Mouse (Mus musculus): ENCODE measurements around the gene Arl6ip4.

The Arl6ip4 gene

DNA sequence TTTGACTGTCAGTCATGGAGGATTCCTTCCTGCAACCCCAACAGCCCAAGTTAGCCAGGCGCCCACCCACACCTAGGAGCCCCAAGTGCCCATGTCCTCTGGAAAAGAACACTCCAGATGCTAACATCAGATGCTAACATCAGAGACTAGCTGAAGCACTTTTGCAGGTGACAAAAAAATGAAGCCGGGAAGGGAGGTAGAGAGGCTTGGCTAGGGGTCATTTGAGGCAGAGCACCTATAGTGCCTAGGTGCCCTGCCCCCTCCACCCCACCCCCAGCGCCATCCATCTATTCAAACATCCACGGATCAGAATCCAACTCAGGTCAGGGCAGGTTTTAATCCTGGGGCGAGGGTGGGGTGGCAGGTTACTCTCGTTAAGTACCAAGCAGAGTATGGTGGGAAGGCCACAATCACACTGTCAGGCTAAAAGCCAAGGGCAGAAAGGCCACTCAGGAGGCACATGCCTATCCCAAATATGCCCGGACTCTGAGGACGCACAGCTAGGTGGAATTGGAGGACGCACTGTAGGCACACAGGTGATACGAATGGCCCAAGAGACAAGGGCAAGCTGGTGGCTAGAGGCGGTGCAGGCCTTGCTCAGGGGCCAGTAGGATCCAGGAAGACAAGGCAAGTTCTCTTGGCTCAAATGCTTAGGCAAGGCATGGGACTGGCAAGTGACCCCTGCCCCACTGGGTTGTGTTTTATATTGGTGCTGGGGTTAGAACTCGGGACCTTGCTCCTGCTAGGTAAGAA is 21.9 kb upstream of the Arl6ip4 start:
- no peak for DNase-seq (ENCODE audit: low spot score in 2 of 2)

DNA sequence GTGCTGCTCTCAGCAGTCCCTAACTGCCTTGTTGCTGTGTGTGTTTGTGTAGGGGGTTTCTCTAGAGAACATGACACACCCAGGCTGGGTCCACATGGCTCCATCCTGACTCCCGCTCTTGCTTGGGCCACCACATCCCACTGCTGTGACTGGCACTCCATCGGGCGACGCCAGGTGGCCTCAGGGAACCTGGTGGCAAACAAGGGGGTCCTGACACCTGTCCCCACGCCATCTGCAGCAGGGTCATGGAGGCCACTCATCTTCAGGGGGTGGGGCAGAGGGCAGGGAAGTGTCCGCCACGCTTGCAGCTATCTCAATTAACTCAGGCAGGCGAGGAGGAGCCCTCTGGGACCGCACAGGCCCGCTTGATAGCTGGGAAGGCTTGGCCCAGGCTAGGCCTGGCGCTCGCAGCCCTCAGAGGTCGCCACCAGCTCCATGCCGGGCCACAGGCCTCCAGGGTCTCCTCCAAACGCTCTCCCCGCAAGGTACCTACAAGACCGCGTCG is 20.8 kb upstream of the Arl6ip4 start:
- no peak for DNase-seq (ENCODE audit: low spot score in 2 of 2)

DNA sequence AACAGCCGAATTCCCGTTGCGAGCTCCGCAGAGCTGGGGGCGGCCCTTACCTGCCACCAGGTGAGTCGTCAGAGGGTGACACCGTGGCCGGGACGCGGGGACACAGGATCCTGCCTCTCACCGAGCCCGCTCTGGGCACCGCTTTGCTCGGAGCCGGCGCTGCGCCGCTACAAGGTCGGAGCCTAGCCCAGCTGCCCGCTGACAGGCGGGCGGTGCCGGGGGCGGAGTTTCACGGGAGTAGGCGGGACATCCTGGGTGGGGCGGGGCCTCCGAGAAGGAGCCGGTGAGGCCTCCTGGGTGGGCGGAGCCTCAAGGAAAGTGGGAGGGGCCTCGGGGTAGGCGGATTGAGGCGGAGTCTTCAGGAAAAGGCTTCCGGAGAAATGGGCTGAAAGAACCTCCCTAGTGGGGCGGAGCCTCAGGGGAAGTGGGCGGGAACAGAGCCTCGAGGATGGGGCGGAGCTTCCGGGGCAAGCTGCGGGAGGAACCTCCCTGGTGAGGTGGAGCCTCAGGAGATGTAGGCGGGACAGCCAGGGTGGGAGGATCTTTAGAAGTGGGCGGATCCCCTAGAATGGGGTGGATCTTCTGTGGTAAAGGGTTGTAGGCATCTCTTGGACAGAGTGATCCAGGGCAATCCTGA is 20.2 kb upstream of the Arl6ip4 start, which contains the start of gene Abcb9:
Gene Abcb9, minus strand, starts transcription at position 203 of the 637 bp plus-strand sequence.
- peak; percentile 96 to 98 for DNase-seq (ENCODE audit: low spot score in 2 of 2)

DNA sequence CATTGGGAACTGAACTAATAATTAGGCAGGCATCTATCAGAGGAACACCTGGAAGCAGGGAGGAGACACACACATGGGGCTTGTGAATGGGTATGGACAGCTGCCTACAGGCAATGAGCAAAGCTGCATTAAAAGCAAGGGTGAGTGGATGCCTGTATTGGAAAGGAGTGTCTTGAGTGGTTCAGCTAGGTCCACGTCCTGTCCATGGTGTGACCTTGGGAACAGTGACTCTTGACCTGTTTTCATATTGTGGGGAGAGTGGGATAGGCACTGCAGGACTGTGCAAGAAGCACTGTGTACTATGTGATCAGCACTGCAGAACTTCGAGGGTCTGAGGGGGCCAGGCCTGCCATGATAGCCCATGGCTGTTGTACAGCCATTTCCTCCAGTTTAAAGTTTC is 17.0 kb upstream of the Arl6ip4 start:
- DNase-seq (ENCODE audit: low spot score in 2 of 2): no peak

DNA sequence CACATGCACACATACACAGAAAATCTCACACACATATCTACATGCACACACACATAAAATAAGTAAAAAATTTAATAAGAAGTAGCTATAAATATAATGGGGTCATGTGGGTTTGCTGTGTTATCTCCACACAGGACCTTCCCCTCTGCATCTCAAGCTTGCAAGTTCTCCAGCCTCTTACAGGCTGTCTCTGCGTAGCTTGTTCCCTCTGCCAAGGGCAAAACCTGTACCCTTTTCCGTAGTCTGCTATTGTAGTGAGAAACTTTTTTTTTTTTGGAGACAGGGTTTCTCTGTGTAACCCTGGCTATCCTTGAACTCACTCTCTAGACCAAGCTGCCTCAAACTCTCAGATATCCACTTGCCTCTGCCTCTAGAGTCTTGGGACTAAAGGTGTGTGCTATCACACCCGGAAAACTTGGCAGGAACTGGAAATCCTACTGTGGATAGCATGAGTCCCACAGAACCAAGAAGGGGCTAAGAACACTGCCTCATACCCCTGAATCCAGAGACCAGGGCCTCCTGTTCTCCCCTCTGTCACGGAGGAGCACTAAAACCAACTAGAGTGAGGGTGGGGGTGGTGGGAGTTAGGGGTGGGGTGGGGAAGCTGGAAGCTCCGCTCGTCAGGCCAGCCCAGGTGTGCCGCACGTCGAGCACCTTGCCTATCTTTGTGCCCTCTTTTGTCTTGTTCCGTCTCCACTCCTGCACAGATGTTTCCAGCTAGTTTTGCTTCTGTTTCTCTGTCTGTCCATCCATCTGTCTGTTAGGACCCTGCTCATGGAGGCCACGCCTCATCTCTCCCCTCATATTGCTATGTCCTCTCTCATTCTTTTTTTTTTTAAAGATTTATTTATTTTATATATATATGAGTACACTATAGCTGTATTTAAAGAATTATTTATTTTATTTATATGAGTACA is 15.5 kb upstream of the Arl6ip4 start:
- DNase-seq (ENCODE audit: low spot score in 2 of 2): no peak

DNA sequence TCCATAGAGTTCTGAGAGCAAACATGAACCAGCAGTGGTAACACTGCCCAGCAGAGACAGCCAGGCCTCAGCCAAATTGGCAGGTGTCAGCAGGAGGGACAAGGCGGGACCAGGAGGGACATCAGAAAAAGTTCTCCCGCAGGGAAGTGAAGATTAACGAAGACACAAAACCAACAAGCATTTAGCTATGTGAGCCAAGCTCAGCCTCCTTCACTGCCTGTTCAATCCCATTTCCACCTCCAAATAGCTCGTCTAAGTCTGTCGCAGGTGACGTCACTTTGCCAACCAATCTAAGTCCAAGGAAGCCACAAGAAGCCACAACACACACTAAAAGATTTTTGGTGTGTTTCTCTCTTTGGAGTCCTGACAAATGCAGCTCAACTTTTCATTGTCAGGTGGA is 13.6 kb upstream of the Arl6ip4 start:
- no peak for DNase-seq (ENCODE audit: low spot score in 2 of 2)

DNA sequence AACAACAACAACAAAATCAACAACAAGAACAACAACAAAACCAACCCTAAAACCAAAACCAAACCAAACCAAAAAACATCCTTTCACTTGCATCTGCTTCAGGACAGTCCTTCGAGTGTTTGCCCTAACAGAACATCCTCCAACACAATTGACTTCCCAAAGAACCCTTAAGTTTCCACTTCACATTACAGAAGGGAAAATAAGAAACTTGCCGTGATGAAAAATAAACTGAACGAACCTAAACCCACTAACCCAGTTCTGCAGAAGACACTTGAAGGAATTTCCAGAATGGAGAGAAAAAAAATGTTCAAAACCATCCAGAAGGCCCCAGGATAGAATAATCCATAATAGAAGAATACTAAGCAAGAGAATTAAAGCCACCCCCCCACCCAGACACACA is 12.9 kb upstream of the Arl6ip4 start:
- no peak for DNase-seq (ENCODE audit: low spot score in 2 of 2)

DNA sequence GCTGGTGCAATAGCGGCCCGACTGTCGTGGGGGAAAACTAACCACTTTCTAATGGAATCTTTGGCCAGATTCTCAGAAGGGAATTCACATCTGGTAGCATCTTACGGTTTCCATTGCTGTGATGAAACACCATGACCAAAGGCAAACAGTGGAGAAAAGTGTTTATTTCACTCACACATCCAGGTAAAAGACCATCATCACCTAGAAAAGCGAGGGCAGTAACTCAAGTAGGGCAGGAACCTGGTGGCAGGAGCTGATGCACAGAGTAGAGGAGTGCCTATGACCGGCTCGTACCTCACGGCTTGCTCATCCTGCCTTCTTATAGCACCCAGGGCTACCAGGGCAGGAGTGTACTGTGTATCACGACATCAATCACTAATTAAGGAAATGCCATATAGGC is 12.3 kb upstream of the Arl6ip4 start:
- DNase-seq (ENCODE audit: low spot score in 2 of 2): no peak

DNA sequence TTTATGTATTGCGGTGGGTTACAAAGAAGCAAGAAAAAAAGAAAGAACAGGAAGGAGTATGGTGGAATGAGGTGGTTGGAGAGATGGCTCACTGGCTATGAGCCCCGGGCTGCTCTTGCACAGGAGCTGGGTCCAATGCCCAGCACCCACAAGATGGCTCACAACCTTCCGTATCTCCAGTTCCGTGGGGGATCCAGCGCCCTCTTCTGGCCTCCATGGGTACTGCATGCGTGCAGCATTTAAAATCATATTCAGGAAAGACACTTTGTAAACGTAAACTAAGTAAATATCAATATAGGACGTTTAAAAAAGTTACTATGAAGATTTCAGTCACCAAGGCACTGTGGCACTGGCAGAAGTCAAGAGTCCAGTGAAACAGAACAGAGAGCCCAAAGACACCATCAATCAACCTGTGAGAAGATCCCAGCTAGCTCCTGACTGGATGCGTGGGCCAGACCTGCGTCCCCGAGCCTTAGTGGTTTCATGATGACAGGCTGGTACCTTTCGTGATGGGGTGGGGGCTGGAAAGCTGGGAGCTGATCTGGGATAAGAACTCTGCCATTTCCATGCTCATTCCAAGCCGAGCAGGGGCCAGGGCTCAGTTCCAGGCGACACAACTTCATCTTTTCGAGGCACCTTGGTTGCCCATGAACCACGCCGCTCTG is 4.7 kb upstream of the Arl6ip4 start:
- peak in 1 of 2 experiments; percentile 53 for DNase-seq (ENCODE audit: low spot score in 2 of 2)

DNA sequence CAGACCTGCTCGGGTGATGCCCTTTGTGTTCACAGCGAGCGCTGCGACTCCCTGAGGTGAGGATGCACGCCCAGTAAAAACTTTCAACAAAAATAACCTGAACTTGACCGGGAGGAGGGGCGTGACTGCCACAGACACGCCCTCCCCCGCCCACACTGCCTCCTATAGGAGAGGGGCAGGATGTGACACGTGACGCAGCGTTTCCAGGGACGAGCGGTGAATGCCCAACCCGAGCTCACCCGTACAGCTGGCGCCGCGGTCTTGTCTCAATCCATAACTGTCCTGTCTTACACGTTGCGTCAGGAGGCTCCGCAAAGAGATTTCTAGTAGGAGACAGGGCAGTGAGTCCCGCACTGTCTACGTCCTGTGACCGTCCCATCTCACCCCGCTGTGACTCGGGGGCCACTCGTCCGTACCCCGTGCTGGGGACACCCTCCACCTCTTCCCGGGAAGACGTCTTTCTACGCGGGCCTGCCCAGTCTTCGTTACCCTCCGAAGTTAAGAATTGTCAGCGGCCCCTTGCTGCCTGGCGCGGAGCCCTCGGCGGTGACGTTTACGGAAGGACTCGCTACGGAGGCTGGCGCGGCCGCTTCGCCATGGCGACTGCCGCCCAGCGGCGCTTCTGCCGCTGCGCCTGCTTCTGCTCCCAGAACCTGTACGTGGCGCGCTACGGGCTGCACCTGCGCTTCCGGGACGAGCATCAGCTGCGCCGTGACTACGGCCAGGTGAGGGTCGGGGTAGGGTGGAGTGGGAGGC is 4.0 kb upstream of the Arl6ip4 start, which contains the start of gene Ogfod2:
Gene Ogfod2, plus strand, starts transcription at position 556 of the 756 bp plus-strand sequence.
- DNase-seq (ENCODE audit: low spot score in 2 of 2): peak; percentile 81 to 94

DNA sequence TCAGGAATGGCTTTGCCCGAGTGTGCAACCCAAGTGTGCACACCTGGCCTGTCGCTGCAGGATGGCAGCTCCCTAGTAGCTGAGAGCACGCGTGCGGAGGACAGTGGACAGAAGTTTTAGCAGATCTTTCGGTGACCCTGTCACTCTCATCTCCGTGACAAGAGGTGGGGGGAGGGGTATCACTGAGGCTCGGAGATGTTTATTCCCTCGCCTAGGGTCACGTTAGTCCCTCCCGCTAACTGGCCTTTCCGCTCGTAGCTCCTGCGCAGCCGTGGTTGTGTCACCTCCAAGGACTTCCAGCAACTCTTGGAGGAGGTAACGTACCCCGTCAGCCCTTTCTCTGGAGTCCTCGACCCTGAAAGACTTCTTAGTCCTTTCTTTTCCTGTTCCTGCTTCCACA is 3.4 kb upstream of the Arl6ip4 start:
- no peak for DNase-seq (ENCODE audit: low spot score in 2 of 2)

DNA sequence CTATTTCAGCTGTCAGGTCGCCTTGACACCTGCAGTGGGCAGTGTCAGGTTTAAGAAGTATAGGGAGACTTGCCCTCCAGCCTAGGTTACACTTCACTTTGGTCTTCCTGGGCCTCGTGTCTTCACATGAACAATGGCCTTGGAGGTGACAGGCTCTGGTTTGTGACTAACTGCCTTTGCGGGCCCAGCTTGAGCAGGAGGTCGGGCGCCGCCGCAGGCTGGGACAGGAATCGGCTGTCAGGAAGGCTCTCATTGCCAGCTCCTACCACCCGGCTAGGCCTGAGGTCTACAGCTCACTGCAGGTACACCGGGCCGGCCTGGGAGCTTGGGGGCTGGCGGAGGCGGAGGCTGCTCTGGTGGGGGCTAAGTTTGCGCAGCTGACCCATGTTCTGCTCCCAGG is 2.9 kb upstream of the Arl6ip4 start:
- DNase-seq (ENCODE audit: low spot score in 2 of 2): peak in 1 of 2 experiments; percentile 69

DNA sequence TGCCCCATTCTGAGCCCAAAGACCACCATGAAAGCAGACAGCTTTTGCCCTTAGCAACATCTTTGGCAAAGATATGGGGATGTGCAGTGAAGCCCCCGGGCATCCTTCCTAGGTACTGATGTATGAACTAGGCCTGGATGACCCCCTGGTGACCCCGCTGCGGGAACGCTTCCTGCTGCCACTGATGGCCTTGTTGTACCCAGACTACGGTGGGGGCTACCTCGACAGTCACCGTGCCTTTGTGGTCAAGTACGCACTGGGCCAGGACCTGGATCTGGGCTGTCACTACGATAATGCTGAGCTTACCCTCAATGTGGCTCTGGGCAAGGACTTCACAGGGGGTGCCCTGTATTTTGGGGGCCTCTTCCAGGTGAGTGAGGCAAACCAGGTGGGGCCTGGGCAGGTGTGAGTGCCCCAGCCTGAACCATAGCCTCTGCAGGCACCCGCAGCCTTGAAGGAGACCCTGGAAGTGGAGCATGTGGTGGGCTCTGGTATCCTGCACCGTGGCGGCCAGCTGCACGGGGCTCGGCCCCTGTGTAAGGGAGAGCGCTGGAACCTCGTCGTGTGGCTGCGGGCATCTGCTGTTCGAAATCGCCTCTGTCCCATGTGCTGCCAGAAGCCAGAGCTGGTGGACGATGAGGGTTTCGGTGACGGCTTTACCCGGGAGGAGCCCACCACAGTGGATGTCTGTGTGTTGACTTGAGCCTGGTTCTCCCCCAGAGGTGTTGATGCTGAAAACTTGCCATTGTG is 1.4 kb upstream of the Arl6ip4 start:
- DNase-seq (ENCODE audit: low spot score in 2 of 2): no peak

DNA sequence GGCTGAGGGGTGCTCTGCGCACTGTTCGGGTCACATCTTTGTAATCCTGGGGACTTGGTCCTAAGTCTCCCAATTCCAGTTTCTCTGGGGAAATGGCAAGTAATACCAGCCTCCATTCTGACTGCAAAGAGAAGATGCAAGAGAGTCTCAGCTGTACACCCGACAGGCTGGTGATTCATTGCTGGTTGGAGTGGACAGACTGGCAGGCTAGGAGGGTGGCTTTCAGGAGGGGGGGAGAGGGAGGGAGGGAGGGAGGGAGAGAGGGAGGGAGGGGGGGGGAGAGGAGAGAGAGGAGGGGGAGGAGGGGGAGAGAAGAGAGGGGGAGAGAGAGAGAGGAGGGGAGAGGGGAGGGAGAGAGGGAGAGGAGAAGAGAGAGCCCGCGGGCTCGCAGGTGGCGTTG is 358 bp upstream of the Arl6ip4 start:
- no peak for DNase-seq (ENCODE audit: low spot score in 2 of 2)

DNA sequence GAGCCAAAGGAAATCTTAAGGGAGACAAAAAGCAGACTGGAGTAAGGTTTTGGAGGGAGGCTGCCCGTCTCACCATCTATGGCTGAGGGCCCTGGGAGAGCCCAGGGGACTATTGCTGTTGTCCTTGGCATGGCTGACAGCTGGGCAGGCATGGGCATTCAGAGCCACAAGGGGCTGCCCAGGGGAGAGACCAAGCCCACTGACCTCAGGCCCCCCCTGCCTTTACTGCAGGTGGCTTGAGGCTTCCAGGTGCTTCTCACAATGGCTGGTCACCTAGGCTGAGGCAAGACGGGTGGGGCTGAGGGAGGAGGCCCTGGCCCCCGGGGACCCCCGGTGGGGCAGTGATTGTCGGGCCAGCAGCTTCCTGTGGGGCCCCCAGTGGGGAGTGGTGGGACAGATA is 3.3 kb downstream of the Arl6ip4 start:
- DNase-seq (ENCODE audit: low spot score in 2 of 2): no peak

DNA sequence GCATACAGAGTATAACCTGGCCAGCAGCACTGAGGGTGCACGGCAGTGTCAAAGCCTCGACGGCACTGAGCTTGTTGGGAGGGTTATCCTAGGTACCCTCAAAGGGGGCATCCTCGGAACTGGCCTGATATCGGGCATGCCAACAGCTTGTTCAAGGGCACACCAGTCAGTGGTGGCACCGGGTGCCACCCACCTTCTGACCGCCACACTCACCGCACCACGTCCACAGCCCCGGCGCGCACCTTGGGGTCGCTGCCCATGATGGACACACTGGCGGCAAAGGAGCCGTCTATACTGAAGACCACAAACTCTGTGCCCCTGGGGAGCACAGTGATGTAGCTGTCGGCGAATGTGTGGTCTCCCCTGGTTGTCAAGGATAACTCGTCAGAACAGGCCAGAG is 6.5 kb downstream of the Arl6ip4 start:
- DNase-seq (ENCODE audit: low spot score in 2 of 2): no peak

DNA sequence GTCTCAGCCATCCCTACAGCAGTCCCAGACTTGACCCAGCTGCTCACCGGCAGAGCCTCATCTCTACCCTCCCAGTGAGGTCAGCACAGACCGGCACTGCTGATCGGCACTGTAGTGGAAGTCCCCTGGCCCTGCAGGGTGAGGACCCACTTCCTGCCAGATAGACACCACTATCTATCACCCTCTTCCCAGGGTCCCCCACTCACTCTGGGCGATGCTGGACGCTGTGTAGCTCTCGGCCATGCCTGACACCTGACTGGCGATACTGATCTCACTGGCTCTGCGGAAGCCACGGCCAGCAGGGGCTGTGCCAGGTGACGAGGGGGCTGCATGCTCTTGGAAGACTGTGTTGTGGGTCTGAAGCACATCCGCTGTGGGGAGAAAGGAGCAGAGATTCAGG is 9.2 kb downstream of the Arl6ip4 start:
- no peak for DNase-seq (ENCODE audit: low spot score in 2 of 2)

DNA sequence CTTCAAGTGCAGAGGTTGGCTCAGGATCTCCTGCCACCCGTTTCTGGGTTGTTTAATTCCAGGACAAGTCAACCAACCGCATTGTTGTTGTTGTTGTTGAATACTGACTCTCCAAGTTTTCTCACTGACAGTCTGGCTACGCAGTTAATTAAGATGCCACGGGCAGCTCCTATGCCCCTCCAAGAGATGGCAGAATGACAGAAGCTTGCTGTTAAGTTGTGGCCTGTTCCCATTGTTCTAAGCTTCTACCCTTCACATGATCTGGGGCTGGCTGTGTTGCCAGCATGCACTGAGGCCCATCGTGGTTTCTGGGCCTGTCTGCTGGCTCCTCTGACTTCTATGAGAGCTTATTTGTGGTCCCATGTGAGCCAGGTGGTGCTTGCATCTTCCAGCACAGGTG is 18.4 kb downstream of the Arl6ip4 start:
- no peak for DNase-seq (ENCODE audit: low spot score in 2 of 2)

DNA sequence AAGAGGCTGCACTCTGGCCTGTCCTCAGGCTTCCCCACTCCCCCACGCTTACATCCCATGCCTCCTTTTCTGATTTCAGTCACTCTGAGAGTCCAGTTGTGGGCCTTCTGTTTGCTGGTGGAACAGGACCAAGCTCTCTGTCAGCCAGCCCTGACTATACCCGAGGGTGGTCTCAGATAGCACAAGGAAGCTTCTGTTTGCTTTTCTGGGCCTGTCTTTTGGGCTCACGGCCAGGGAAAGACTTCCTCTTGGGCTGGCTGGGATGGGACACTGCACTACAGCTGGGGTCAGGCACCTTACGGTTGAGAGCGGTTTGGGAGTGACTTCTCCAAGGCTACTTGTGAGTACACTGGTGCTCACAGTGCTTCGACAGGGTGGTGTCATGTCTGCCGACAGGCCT is 22.2 kb downstream of the Arl6ip4 start:
- no peak for DNase-seq (ENCODE audit: low spot score in 2 of 2)

DNA sequence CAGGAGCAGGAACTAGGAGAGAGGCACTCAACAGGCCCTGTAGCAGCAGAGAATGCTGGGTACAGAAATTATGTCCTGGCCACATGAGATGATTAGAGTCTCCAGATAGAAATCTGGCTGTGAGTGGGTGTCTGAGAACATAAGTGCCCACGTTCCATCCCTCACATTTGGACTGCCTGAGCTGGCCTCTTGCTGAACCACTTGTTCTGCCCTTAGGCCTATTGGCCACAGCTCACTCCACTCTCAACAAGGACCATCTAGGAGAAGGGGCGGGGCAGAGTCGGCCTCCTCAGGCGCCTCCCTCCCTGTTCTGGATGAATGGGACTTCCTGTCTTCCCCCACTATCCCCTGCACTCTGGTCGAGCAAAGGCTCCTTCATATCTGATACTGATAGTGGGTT is 33.1 kb downstream of the Arl6ip4 start:
- no peak for DNase-seq (ENCODE audit: low spot score in 2 of 2)

Data from left cerebral cortex, adult 9 months (tissue).